Mouse (Mus musculus) liver, adult 2 months (tissue): ENCODE data around the gene Vps29.

Source experiments
- CTCF ChIP-seq: fragments of 200-500 bp; IDR thresholded peaks from 2 replicates; pipeline ENCODE4 v1.5.1; 2011; ENCODE audit warnings: low read depth, low read length, control low read depth
- POLR2A ChIP-seq: fragments of 200-500 bp; IDR thresholded peaks from 2 replicates; pipeline ENCODE4 v1.6.1; 2011; ENCODE audit warnings: low read length, control low read depth; ENCODE audit not compliant: insufficient read depth; ENCODE audit errors: extremely low read depth

DNA sequence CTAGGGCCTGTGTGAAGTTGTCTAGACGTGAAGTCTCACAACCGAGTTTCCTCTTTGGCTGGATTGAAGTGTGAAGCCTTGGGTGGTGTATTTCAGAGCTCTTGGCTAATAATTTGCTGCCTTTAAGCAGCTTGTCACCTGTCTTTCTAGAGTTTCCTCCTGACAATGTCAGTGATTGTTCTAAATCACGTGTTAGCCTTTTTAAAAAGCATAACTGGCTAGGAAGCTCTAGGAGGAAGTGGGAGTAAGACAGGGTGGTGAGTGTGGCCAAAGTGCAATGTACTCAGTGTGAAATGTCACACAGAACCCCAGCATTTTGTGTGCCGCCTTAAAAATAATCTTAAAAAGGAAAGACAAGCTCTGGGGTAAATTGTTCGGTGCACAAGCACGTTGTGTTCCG is 10.4 kb upstream of the Vps29 start:
- no peak for TF ChIP-seq CTCF
- TF ChIP-seq POLR2A: no peak
